Mouse (Mus musculus) kidney, postnatal 0 days (tissue): Measurements from ENCODE around the gene Grm7. TPM values are rescaled to one million over a fixed set of nuclear protein-coding genes. Genes with fewer than 3 reads are reported as not detected.

ENCODE experiments used
- ATAC-seq: fragments of 200-750 bp; cut with Nextera tagmentation; replicated peaks from 2 replicates; pipeline ENCODE4 v1.8.0; 2017; ENCODE audit warnings: low read depth, moderate number of reproducible peaks, moderate TSS enrichment, moderate library complexity; ENCODE audit not compliant: low FRiP score
- DNase-seq: peaks from one replicate; pipeline ENCODE4 v3.0.0-alpha.2; 2016; ENCODE audit warnings: low spot score
- H3K27ac ChIP-seq: fragments of 300-500 bp; sonication (generic); 2 replicates; pipeline ENCODE4 v1.5.1; 2014; ENCODE audit warnings: mild to moderate bottlenecking
- H3K27me3 ChIP-seq: fragments of 300-500 bp; sonication (generic); 2 replicates; pipeline ENCODE4 v1.6.1; 2014; ENCODE audit warnings: low read length, mixed read lengths; ENCODE audit not compliant: insufficient read depth
- H3K36me3 ChIP-seq: fragments of 300-500 bp; sonication (generic); 2 replicates; pipeline ENCODE4 v1.6.1; 2014; ENCODE audit warnings: low read length, mixed read lengths; ENCODE audit not compliant: insufficient read depth
- H3K4me1 ChIP-seq: fragments of 300-500 bp; sonication (generic); replicated peaks from 2 replicates; pipeline ENCODE4 v1.6.1; 2014; ENCODE audit warnings: antibody characterized with exemption, low read length, mixed read lengths; ENCODE audit not compliant: insufficient read depth
- H3K4me2 ChIP-seq: fragments of 300-500 bp; sonication (generic); 2 replicates; pipeline ENCODE4 v1.6.1; 2014; ENCODE audit warnings: mild to moderate bottlenecking, low read length, moderate library complexity, mixed read lengths
- H3K4me3 ChIP-seq: fragments of 300-500 bp; sonication (generic); replicated peaks from 2 replicates; pipeline ENCODE4 v1.5.1; 2014; ENCODE audit warnings: low read depth, low read length
- H3K9ac ChIP-seq: fragments of 300-500 bp; sonication (generic); 2 replicates; pipeline ENCODE4 v1.6.1; 2014; ENCODE audit warnings: low read depth, low read length
- H3K9me3 ChIP-seq: fragments of 300-500 bp; sonication (generic); replicated peaks from 2 replicates; pipeline ENCODE4 v1.6.1; 2016; ENCODE audit warnings: low read length, inconsistent platforms, mixed read lengths
- CTCF ChIP-seq: IDR thresholded peaks from 2 replicates; pipeline ENCODE4 v1.5.1; 2016; ENCODE audit warnings: antibody characterized with exemption, low read depth, mild to moderate bottlenecking, moderate library complexity
- polyA plus RNA-seq: library from polyadenylated mRNA; unstranded; fragments of >200 nt; fragmentation: Nextera tagmentation; extraction: Ambion mirVana; gene quantifications from 2 replicates; pipeline ENCODE4 v1.2.1, GENCODE M21; 2015

The Grm7 gene
- polyA plus RNA-seq, 1 experiment from 2014 or later: 2.3 TPM

GRCm38 (mm10) chr6:111613834-111614233 lies 968.5 kb downstream of the Grm7 start:
- peak; percentile 7 for DNase-seq
- no peaks in the 10 kb centered on the region for H3K4me1 ChIP-seq
- H3K4me2 ChIP-seq: no peak overlapping the region
- H3K36me3 ChIP-seq: no peaks in the 10 kb centered on the region
- no peak overlapping the region for H3K4me3 ChIP-seq
- no peak overlapping the region for H3K9ac ChIP-seq
- no peak overlapping the region for H3K27ac ChIP-seq
- no peak for TF ChIP-seq CTCF
- no peaks in the 10 kb centered on the region for H3K9me3 ChIP-seq
- H3K27me3 ChIP-seq: no peaks in the 10 kb centered on the region
- no peak for ATAC-seq
